Mouse (Mus musculus): Measurements from ENCODE around the gene Awat2.
A peak's percentile ranks its signal among the peaks of the same experiment; 100 is the strongest.
"Not testable (repeated sequence)": the region's sequence is repeated elsewhere in the genome, so short reads cannot be mapped to it uniquely, and the experiment has no call there.

Gene Awat2

GRCm38 (mm10) chrX:100442617-100443016 is at the start of gene Awat2:
Gene Awat2, minus strand, starts transcription at chrX:100442717.
- DNase-seq = not testable (repeated sequence)

- DNase-seq = peak; percentile 66 to 73
These were observed 37.8 kb upstream of the Awat2 start for GRCm38 (mm10) chrX:100480317-100480716.

GRCm38 (mm10) chrX:100475569-100476223 is 33.2 kb upstream of the Awat2 start:
- DNase-seq = peak; percentile 16 to 28

- DNase-seq = no peak
These were observed 29.0 kb upstream of the Awat2 start for GRCm38 (mm10) chrX:100471491-100471890.

GRCm38 (mm10) chrX:100470126-100470525 is 27.6 kb upstream of the Awat2 start:
- DNase-seq = peak in 1 of 2 experiments; percentile 23

GRCm38 (mm10) chrX:100468047-100468446 is 25.5 kb upstream of the Awat2 start:
- DNase-seq = no peak

GRCm38 (mm10) chrX:100443532-100443931 is 1.0 kb upstream of the Awat2 start:
- DNase-seq = no peak

- no peak for DNase-seq
These were observed 10.2 kb downstream of the Awat2 start for GRCm38 (mm10) chrX:100432311-100432710.

GRCm38 (mm10) chrX:100428693-100429092 is 13.8 kb downstream of the Awat2 start, which contains the start of gene Otud6a:
Gene Otud6a, plus strand, starts transcription at chrX:100429013.
- DNase-seq = no peak

- no peak for DNase-seq
These were observed 33.3 kb downstream of the Awat2 start for GRCm38 (mm10) chrX:100409245-100409644.

- peak in 1 of 2 experiments; percentile 3 for DNase-seq
These were observed 40.9 kb downstream of the Awat2 start for GRCm38 (mm10) chrX:100401657-100402056.

GRCm38 (mm10) chrX:100400900-100401299 is 41.6 kb downstream of the Awat2 start:
- no peak for DNase-seq

GRCm38 (mm10) chrX:100395026-100395425 is 47.5 kb downstream of the Awat2 start:
- peak; percentile 6 to 26 for DNase-seq

GRCm38 (mm10) chrX:100394223-100394861 is 48.2 kb downstream of the Awat2 start:
- DNase-seq = no peak

GRCm38 (mm10) chrX:100392304-100392703 is 50.2 kb downstream of the Awat2 start:
- DNase-seq = peak in 1 of 2 experiments; percentile 20

GRCm38 (mm10) chrX:100389887-100390286 is 52.6 kb downstream of the Awat2 start:
- no peak for DNase-seq

- DNase-seq = no peak
These were observed 85.5 kb downstream of the Awat2 start for GRCm38 (mm10) chrX:100356974-100357373.
